Mouse (Mus musculus) liver, embryonic 12.5 days (tissue): Measurements from ENCODE around the gene Cntnap2. TPM values are rescaled to one million over a fixed set of nuclear protein-coding genes. Genes with fewer than 3 reads are reported as not detected.

Experiments
- ATAC-seq: fragments of 200-750 bp; cut with Nextera tagmentation; 2 replicates; pipeline ENCODE4 v1.8.0; 2017; ENCODE audit warnings: moderate number of reproducible peaks, mild to moderate bottlenecking, moderate library complexity
- H3K27ac ChIP-seq: fragments of 300-500 bp; sonication (generic); 2 replicates; pipeline ENCODE4 v1.5.1; 2016; ENCODE audit warnings: mild to moderate bottlenecking
- H3K27me3 ChIP-seq: fragments of 300-500 bp; sonication (generic); replicated peaks from 2 replicates; pipeline ENCODE4 v1.6.1; 2016; ENCODE audit warnings: mild to moderate bottlenecking, moderate library complexity
- H3K36me3 ChIP-seq: fragments of 300-500 bp; sonication (generic); 2 replicates; pipeline ENCODE4 v1.6.1; 2016; ENCODE audit warnings: mild to moderate bottlenecking, moderate library complexity
- H3K4me1 ChIP-seq: fragments of 300-500 bp; sonication (generic); 2 replicates; pipeline ENCODE4 v1.6.1; 2016
- H3K4me2 ChIP-seq: fragments of 300-500 bp; sonication (generic); 2 replicates; pipeline ENCODE4 v1.6.1; 2016; ENCODE audit warnings: mild to moderate bottlenecking, moderate library complexity
- H3K4me3 ChIP-seq: fragments of 300-500 bp; sonication (generic); 2 replicates; pipeline ENCODE4 v1.5.1; 2016; ENCODE audit warnings: mild to moderate bottlenecking, moderate library complexity
- H3K9ac ChIP-seq: fragments of 300-500 bp; sonication (generic); 2 replicates; pipeline ENCODE4 v1.6.1; 2016; ENCODE audit warnings: mild to moderate bottlenecking, moderate library complexity
- H3K9me3 ChIP-seq: fragments of 300-500 bp; sonication (generic); replicated peaks from 2 replicates; pipeline ENCODE4 v1.6.1; 2016; ENCODE audit warnings: mild to moderate bottlenecking, moderate library complexity
- WGBS: fragments of 180-500 bp; shearing (Covaris S2); methylation state at CpG from one replicate; pipeline ENCODE4 v1.1.7; 2016; ENCODE audit not compliant: insufficient replicate concordance; 5-methylcytosine and 5-hydroxymethylcytosine counted together
- polyA plus RNA-seq: library from polyadenylated mRNA; unstranded; fragments of >200 nt; fragmentation: Nextera tagmentation; extraction: Ambion mirVana; gene quantifications from 2 replicates; pipeline ENCODE4 v1.2.1, GENCODE M21; 2016

The Cntnap2 gene
- polyA plus RNA-seq, 1 experiment from 2014 or later: 0.63 TPM

DNA sequence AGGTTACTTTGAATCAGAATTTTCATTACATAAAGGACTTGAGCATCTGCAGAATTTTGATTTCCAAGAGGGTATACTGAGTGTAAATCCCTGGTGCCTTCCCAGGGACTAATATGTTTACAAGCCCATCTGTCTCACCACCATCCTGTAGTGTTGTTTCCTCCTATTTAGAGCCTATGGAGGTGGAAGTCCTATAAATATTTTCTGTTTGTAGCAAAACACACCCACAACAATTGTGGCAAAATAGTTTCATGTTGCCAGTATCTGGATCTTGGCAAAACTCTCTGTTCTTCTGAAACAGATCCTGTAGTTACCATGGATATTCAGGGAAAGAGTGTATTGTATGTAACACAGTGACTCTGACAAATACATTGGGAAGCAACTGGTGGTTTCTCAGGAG is 641.1 kb downstream of the Cntnap2 start:
- H3K4me3 ChIP-seq: no peak overlapping the region
- no peaks in the 10 kb centered on the region for H3K9me3 ChIP-seq
- no peak overlapping the region for H3K27ac ChIP-seq
- no peak for ATAC-seq
- H3K4me2 ChIP-seq: no peak overlapping the region
- no peak overlapping the region for H3K9ac ChIP-seq
- no peaks in the 10 kb centered on the region for H3K27me3 ChIP-seq
- H3K4me1 ChIP-seq: no peaks in the 10 kb centered on the region
- H3K36me3 ChIP-seq: no peaks in the 10 kb centered on the region

DNA sequence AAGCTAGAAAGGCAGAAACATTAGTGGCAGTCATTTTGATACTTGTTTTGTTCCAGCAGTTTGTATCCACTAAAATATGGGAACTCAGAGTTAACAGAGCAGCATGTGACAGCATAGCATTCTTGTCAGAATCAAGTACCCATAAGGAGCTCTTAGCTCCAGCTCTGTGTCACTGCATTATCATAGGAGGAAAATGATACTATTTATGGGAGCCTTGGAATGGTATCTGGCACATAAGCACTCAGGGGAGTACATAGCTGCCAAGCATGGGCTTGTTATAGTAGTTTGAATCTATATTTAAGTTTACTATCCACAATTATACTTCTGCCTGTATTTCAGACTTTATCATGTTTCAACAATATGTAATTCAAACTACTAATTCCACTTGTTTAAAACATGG is 732.5 kb downstream of the Cntnap2 start:
- Histone ChIP-seq H3K4me2 (no peak overlapping the region), H3K36me3 (no peaks in the 10 kb centered on the region), H3K9me3 (no peaks in the 10 kb centered on the region), H3K4me3 (no peak overlapping the region), H3K9ac (no peak overlapping the region), H3K27ac (no peak overlapping the region), H3K4me1 (no peaks in the 10 kb centered on the region), H3K27me3 (no peaks in the 10 kb centered on the region)
- ATAC-seq: no peak

DNA sequence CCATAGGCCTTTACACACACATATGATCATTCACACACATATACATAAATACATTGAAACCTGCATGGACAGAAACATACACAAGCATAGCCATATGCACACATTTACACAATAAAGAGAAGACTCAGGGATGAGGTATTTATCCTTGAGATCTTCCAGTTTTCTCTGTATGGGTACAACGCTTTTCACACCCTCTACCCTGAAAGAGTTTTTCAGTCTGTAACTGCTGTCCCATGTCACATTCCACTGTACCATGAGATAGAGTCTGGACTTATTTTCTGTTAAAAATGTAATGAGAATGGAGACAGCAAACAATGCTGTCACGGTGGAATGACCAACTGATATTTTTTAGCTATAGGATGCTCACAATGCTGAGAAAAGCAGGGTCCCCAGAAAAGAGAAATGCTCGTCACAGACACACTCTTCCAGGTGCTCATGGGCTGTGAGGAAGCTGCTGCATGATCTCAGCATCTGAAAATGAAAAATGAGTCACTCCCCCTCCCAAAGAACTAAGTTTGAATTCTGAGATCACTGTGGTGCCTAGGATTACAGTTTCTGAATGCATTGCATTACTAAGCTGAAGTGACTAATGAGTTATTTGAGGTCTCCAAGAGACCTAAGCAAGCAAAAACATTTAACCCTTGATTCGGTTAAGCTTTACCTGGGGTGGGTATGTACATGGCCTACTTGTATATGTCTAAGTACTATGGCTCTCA is 782.6 kb downstream of the Cntnap2 start:
- Histone ChIP-seq H3K36me3 (no peaks in the 10 kb centered on the region), H3K9ac (no peak overlapping the region), H3K4me3 (no peak overlapping the region), H3K27ac (no peak overlapping the region), H3K4me2 (no peak overlapping the region), H3K27me3 (no peaks in the 10 kb centered on the region), H3K4me1 (no peaks in the 10 kb centered on the region), H3K9me3 (no peaks in the 10 kb centered on the region)
- 63% methylated on average over 4 of the region's 4 CpGs for WGBS
- no peak for ATAC-seq

DNA sequence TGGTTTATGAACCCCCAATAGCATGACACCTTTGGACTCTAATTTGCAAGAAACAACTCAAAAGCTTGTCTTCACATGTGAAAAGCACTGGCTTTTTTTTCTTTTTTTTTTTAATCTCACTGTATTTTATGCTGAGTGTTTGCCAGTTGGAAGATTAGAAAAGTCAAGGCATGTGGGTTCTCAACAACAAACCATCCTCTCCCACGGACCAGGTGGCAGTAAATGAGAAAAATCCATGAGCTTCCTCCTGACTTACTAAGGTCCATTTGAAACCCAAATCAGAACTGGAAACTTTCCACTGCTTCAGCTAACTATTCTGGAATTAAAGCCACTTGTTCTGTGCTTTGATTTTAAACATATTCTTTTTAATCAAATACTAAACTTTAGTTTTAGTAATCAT is 784.6 kb downstream of the Cntnap2 start:
- H3K27me3 ChIP-seq: no peaks in the 10 kb centered on the region
- no peak overlapping the region for H3K4me3 ChIP-seq
- no peak overlapping the region for H3K4me2 ChIP-seq
- no peak overlapping the region for H3K9ac ChIP-seq
- H3K9me3 ChIP-seq: no peaks in the 10 kb centered on the region
- H3K27ac ChIP-seq: no peak overlapping the region
- H3K4me1 ChIP-seq: no peaks in the 10 kb centered on the region
- 37% methylated on average over 1 of the region's 1 CpGs for WGBS
- H3K36me3 ChIP-seq: no peaks in the 10 kb centered on the region
- ATAC-seq: no peak

DNA sequence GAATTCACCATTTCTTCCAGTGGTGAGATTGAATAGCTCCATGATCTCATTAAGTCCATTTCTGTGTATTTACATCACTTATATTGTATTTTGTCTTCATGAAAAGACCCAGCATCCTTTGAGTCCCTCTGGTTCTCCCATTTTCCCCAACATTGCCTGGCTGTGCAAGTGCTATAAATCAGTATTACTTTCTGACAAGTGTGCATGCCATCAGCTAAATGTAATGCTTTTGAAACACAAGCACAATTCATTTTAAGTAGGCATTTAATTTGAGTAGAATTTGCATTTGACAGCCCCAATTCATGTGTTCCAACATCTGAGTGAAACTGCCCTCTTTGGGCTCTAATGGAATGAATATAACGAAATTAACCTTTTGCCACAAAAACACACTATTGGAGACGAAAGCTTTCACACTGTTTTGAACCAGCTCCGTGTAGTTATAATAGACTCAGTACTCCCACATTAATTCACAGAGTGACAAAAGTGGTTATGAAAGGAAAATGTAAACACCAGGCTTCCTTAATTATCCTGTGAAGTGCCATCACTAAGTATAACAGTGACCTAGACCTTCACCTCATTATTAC is 812.3 kb downstream of the Cntnap2 start:
- Histone ChIP-seq H3K4me3 (no peak overlapping the region), H3K27ac (no peak overlapping the region)
- WGBS: 64% methylated on average over 3 of the region's 3 CpGs

DNA sequence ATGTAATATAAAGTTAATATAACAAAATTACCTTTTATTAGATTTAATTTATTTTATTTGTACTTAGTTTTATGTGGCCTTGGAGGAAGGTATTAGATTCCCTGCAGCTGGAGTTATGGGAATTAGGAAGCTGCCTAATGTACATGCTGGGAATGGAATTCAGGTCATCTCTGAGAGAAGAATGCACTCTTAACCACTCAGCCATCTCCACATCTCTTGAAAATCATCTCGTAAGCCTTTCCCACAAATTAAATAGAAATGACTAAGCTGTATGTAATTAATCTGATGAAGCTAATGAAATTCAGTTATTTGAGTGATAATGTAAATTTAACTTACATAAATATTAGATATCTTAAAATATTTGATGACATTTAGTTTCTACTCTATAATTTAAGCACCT is 826.3 kb downstream of the Cntnap2 start:
- no peak overlapping the region for H3K9ac ChIP-seq
- H3K4me1 ChIP-seq: no peaks in the 10 kb centered on the region
- WGBS: 74% methylated on average over 1 of the region's 1 CpGs
- no peak for ATAC-seq
- no peaks in the 10 kb centered on the region for H3K36me3 ChIP-seq
- no peak overlapping the region for H3K4me3 ChIP-seq
- no peak overlapping the region for H3K27ac ChIP-seq
- no peaks in the 10 kb centered on the region for H3K27me3 ChIP-seq
- H3K4me2 ChIP-seq: no peak overlapping the region
- H3K9me3 ChIP-seq: no peaks in the 10 kb centered on the region

More for the DNA sequence above, 812.3 kb downstream of the Cntnap2 start:
- H3K36me3 ChIP-seq: no peaks in the 10 kb centered on the region
- H3K4me1 ChIP-seq: no peaks in the 10 kb centered on the region
- ATAC-seq: no peak
- H3K9me3 ChIP-seq: no peaks in the 10 kb centered on the region
- H3K4me2 ChIP-seq: no peak overlapping the region
- no peak overlapping the region for H3K9ac ChIP-seq
- H3K27me3 ChIP-seq: no peaks in the 10 kb centered on the region

DNA sequence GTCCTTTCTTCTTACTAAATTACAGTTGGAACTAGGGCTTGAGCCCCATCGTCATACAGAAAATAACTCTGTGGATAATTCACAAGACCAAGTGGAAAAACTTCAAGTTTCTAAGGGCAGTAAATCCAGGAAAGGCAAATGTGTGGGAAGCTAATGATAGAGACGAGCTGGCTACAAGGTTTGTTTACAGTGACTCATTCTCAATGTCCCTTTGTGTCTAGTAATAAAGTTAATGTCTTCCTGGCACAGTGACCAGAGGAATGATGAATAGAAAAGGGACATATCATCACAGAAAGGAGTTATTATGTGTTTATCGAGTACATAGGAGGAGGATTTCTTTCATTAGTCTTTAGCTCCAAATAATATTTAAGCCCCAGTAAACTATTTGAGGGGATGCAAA is 828.7 kb downstream of the Cntnap2 start:
- Histone ChIP-seq H3K4me1 (no peaks in the 10 kb centered on the region), H3K36me3 (no peaks in the 10 kb centered on the region), H3K4me2 (no peak overlapping the region), H3K9me3 (no peaks in the 10 kb centered on the region), H3K4me3 (no peak overlapping the region), H3K9ac (no peak overlapping the region), H3K27me3 (no peaks in the 10 kb centered on the region), H3K27ac (no peak overlapping the region)
- WGBS: 56% methylated on average over 3 of the region's 3 CpGs
- no peak for ATAC-seq

DNA sequence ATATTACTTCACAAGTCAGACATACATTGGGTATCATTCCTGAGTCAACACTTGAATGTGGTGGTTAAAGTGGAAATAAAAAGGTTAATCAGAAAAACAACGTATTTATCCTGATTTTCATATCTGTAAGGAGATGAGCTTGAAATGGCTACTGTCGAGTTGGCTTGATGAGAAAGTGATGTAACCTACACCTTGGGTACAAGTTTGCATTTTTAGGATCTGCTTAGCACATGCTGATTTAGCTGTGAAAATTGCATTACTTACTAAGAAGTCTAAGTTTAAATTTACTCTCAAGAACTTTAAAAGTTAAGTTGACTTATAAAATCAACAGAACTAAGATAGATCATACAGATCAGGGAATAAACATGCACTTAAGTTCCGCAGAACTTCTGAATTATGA is 879.1 kb downstream of the Cntnap2 start:
- Histone ChIP-seq H3K36me3 (no peaks in the 10 kb centered on the region), H3K9ac (no peak overlapping the region), H3K4me1 (no peaks in the 10 kb centered on the region), H3K9me3 (no peaks in the 10 kb centered on the region), H3K4me2 (no peak overlapping the region), H3K4me3 (no peak overlapping the region), H3K27ac (no peak overlapping the region), H3K27me3 (no peaks in the 10 kb centered on the region)
- WGBS: 62% methylated on average over 3 of the region's 3 CpGs
- no peak for ATAC-seq

DNA sequence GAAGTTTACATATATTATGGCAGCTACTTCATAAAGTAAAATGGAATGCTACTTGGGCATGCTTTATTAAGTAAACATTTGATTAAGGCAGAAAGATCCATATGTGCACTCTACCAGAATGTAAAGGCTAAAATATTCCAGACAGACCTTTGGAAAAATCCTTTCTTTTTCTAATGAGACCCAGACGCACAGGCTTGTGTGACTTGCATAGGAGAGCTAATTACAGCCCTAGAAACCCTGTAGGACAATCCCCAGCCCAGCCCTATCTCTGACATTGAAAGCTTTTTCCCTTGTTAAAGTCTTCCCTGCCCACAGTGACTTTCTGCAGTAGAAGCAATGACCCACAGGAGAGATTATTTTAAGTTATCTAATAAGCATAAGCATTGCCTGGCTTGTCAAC is 879.6 kb downstream of the Cntnap2 start:
- 42% methylated on average over 1 of the region's 1 CpGs for WGBS
- ATAC-seq: no peak

DNA sequence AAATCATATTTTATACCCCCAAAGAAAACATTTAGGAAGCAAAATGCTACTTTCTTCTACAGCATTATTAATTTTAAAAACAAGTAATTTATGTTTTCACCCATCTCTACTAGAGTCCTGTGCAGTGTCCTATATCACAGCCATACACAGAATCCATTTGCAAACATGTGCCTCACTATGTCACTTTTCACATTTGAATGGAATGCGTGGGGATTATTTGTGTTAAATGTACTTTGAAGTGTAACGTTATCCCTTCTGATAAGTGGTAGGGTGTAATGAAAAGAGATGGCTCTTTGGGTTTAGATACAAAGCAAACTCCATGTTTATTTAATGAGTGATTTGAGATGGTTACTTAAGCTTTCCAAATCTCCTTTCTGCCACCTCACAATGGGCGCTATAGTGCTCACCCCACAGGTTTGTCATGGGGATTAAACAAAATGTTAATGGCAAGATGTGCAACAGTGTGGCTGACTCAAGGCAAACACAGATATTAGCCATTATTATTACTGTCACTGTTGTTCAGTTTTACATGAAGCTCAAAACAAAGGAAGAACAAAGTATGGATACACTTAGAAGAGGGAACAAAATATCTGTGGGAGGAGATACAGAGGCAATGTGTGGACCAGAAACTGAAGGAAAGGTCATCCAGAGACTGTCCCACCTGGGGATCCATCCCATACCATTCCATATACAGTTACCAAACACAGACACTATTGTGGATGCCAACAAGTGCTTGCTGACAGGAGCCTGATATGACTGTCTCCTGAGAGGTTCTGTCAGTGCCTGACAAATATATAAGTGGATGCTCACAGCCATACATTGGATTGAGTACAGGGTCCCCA is 886.2 kb downstream of the Cntnap2 start:
- no peaks in the 10 kb centered on the region for H3K9me3 ChIP-seq
- no peaks in the 10 kb centered on the region for H3K36me3 ChIP-seq
- no peaks in the 10 kb centered on the region for H3K4me1 ChIP-seq
- no peak overlapping the region for H3K4me2 ChIP-seq
- no peak overlapping the region for H3K4me3 ChIP-seq
- H3K9ac ChIP-seq: no peak overlapping the region
- WGBS: 64% methylated on average over 3 of the region's 3 CpGs
- H3K27me3 ChIP-seq: no peaks in the 10 kb centered on the region
- ATAC-seq: no peak
- no peak overlapping the region for H3K27ac ChIP-seq

More for the DNA sequence above, 879.6 kb downstream of the Cntnap2 start:
- Histone ChIP-seq H3K27ac (no peak overlapping the region), H3K4me1 (no peaks in the 10 kb centered on the region), H3K27me3 (no peaks in the 10 kb centered on the region), H3K4me3 (no peak overlapping the region), H3K4me2 (no peak overlapping the region), H3K9ac (no peak overlapping the region), H3K9me3 (no peaks in the 10 kb centered on the region), H3K36me3 (no peaks in the 10 kb centered on the region)

DNA sequence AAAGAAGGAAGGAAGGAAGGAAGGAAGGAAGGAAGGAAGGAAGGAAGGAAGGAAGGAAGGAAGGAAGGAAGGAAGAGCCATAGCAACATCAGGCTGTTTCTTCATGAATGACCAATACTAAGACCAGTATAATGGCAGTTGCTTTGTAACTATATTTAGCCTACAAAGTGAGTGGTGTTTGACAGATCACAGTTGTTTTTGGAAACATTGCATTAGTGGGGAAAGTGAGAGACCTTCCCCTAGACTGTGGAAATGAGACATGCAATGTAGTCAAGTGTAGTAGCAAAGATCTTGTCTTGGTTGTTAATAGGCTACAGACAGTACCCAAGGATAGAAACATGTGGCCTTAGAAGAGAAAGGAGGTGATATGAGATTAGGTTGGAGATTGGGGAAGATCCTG is 895.6 kb downstream of the Cntnap2 start:
- Histone ChIP-seq H3K9ac (no peak overlapping the region), H3K9me3 (no peaks in the 10 kb centered on the region), H3K4me2 (no peak overlapping the region), H3K4me1 (no peaks in the 10 kb centered on the region), H3K27me3 (no peaks in the 10 kb centered on the region), H3K27ac (no peak overlapping the region), H3K36me3 (no peaks in the 10 kb centered on the region), H3K4me3 (no peak overlapping the region)
- ATAC-seq: no peak

DNA sequence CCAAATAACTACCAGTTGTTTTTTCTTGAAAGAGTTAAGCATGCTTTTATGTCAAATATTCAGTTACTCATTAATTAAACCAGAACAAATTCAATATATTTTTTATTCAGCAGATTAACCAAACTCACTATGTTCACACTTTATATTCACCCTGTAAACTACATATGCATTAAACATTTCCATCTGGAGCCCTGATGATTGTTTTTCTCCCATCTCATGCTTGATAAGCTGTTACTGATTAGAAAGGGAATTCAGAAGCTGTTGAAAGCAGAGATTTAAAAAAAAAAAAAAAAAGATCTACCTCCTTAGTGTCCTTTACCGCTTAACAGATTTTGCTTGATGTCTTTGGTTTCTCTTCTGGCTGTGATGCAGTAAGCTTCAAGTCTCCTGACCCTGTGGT is 905.3 kb downstream of the Cntnap2 start:
- no peak overlapping the region for H3K27ac ChIP-seq
- ATAC-seq: no peak
- H3K4me2 ChIP-seq: no peak overlapping the region
- H3K36me3 ChIP-seq: no peaks in the 10 kb centered on the region
- no peak overlapping the region for H3K9ac ChIP-seq
- H3K4me1 ChIP-seq: no peaks in the 10 kb centered on the region
- H3K4me3 ChIP-seq: no peak overlapping the region
- H3K9me3 ChIP-seq: no peaks in the 10 kb centered on the region
- WGBS: 75% methylated on average over 1 of the region's 1 CpGs
- no peaks in the 10 kb centered on the region for H3K27me3 ChIP-seq
